Mouse (Mus musculus) bone marrow macrophage, adult 2 months (primary cell): ENCODE measurements around the gene 3110040N11Rik. TPM values are rescaled to one million over a fixed set of nuclear protein-coding genes. Genes with fewer than 3 reads are reported as not detected.
"Not testable (repeated sequence)": the region's sequence is repeated elsewhere in the genome, so short reads cannot be mapped to it uniquely, and the experiment has no call there.

Source experiments
- H3K27ac ChIP-seq: 2 replicates; pipeline ENCODE4 v1.5.1; 2012; ENCODE audit warnings: low read depth, low read length; ENCODE audit not compliant: insufficient read depth
- H3K4me1 ChIP-seq: 2 replicates; pipeline ENCODE4 v1.6.1; 2012; ENCODE audit warnings: low read length; ENCODE audit not compliant: control insufficient read depth, insufficient read depth
- H3K4me3 ChIP-seq: 2 replicates; pipeline ENCODE4 v1.5.1; 2012; ENCODE audit warnings: mild to moderate bottlenecking, low read length, moderate library complexity; ENCODE audit not compliant: insufficient read depth
- CTCF ChIP-seq: IDR thresholded peaks from 2 replicates; pipeline ENCODE4 v1.5.1; 2012; ENCODE audit warnings: low read depth, mild to moderate bottlenecking, low read length, moderate library complexity
- POLR2A ChIP-seq: IDR thresholded peaks from 2 replicates; pipeline ENCODE4 v1.6.1; 2012; ENCODE audit warnings: mild to moderate bottlenecking, low read depth, low read length, borderline replicate concordance
- polyA plus RNA-seq: library from polyadenylated mRNA; stranded (reverse); fragments of >200 nt; gene quantifications from 2 replicates; pipeline ENCODE4 v1.2.4, GENCODE M21; 2012; ENCODE audit not compliant: missing spikeins, insufficient read depth, insufficient read length

3110040N11Rik gene
- 16.4 and 19.4 TPM in 2 replicates for polyA plus RNA-seq

DNA sequence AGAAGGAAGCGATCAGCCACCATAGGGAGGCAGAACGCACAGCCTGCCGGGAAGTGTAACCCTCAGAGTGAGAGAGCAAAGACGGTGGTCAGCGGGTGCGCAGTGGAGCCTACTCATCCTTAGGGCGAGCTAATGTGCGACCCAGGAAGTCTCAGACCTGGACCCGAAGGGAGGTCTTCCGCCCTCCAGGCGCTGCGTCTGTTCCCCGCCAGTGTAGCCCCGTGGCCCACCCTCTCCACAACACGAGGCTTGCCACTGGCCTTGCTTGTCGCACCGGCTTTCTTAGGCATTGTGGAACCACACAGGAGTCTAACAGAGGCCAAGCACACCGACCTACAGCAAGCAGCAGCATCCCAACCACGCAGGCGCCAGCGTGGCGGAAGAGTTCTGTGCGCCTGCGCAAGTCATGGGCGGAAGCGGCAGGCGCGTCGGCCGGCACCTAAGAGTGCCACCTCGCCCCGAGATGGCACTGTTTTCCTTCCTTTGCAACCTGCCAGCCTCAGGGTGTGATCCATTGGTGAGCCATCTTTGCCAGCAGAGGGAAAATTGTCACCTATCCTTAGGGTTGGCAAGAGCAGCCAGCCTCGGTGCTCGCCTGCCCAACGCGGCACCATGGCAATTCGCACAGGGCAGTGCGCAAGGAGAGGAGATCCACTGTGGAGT is at the start of gene 3110040N11Rik:
Gene 3110040N11Rik, minus strand, starts transcription at position 384 of the 663 bp plus-strand sequence.
- Histone ChIP-seq H3K27ac (peak within 1 kb of the TSS; percentile 81), H3K4me3 (peak within 1 kb of the TSS; percentile 76), H3K4me1 (peaks cover 12% of the 10 kb centered on the region)
- peak; percentile 71 for TF ChIP-seq POLR2A
- TF ChIP-seq CTCF, result no peak

GRCm38 (mm10) chr7:81837771-81838170 is 48.5 kb upstream of the 3110040N11Rik start:
- not testable (repeated sequence) for H3K4me3 ChIP-seq, H3K27ac ChIP-seq
- H3K4me1 ChIP-seq, result peaks cover 16% of the 10 kb centered on the region

- no peak for TF ChIP-seq POLR2A
- TF ChIP-seq CTCF, result no peak
Measured at GRCm38 (mm10) chr7:81835430-81835829, 46.2 kb upstream of the 3110040N11Rik start.

DNA sequence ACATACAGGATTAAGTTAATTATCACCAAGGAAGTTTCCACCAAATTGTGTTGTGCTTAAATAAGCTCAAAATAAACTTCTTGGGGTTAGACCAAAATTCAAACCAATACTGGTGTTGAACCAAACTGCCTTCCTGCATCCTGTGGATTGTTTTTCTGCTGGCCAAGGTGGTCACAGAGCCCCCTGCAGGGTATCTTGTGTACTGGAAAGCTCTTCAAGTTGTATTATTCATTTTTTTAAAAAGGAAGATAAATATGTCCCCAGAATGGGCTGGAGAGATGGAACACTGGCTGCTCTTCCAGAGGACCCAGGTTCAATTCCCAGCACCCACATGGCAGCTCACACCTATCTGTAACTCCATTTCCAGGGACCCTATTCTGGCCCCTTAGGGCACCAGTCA is 45.6 kb upstream of the 3110040N11Rik start:
- TF ChIP-seq CTCF, result no peak
- no peak for TF ChIP-seq POLR2A
- Histone ChIP-seq H3K27ac (peak overlapping the region; percentile 38), H3K4me3 (no peak overlapping the region)

More at GRCm38 (mm10) chr7:81835430-81835829, 46.2 kb upstream of the 3110040N11Rik start:
- H3K27ac ChIP-seq, result peak overlapping the region; percentile 73
- H3K4me3 ChIP-seq, result no peak overlapping the region
- peaks cover 11% of the 10 kb centered on the region for H3K4me1 ChIP-seq

DNA sequence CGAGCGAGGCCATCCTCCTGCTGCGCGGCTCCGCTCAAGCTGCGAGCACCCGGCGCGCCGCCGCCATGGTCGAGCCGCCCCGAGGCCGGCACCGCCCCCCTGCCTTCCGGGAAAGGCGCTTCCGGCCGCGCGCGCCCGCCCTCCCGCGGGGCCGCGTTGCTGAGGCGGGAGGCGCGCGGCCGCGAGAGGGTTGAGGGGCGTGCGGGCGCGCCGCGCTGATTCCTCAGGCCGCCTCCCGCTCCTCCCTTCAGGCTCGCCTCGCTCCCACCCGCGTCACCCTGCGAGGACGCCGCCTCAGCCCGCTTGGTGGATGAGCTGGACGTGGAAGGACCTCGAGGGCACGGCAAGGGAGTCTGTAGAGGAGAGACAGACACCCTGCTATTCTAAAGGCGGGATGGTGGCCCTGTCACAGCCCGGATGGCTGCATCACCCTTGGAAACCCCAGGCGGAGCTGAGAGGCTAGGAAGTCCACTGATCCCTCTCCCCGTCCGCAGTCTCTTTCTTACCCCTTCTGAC is 40.2 kb upstream of the 3110040N11Rik start, which contains the start of gene Btbd1:
Gene Btbd1, minus strand, starts transcription at position 53 of the 516 bp plus-strand sequence.
- TF ChIP-seq CTCF (no peak), POLR2A (no peak)
- Histone ChIP-seq H3K4me1 (peaks cover 15% of the 10 kb centered on the region), H3K27ac (peak within 1 kb of the TSS; percentile 87), H3K4me3 (peak within 1 kb of the TSS; percentile 91)

More for the DNA sequence above, 45.6 kb upstream of the 3110040N11Rik start:
- H3K4me1 ChIP-seq, result peaks cover 11% of the 10 kb centered on the region

DNA sequence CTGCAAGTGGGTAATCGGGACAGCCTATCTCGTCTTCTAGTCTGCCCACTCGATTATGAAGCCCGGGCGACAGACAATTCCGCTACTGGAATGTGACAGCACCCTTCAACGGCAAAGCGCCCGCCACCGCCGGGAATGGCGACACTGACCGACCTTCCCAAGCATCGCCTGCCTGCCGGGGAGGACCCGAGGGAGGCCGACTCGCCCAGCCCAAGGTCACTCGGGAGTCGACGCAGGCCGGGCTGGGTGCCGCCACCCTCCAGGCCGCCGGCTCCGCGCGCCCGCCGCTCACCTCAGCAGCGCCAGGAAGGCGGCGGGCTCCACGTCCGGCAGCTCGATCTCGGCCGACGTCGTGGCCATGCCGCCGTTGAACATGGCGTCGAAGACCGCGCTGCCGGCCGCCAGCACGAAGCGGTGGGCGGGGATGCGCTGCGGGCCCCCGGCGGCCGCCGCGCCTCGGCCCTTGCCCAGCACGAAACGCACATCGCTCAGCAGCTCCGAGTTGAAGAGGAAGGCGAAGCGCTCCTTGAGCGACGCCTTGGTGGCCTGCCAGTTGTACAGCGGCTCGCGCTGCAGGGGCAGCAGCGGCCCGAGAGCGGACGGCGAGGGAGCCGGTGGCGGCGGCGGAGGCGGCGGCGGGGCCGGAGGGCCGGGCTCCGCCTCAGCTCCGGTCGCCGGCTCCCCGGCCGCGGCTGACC is 39.6 kb upstream of the 3110040N11Rik start:
- Histone ChIP-seq H3K27ac (peak overlapping the region; percentile 87), H3K4me1 (peaks cover 15% of the 10 kb centered on the region), H3K4me3 (peak overlapping the region; percentile 91)
- TF ChIP-seq POLR2A (no peak), CTCF (no peak)

DNA sequence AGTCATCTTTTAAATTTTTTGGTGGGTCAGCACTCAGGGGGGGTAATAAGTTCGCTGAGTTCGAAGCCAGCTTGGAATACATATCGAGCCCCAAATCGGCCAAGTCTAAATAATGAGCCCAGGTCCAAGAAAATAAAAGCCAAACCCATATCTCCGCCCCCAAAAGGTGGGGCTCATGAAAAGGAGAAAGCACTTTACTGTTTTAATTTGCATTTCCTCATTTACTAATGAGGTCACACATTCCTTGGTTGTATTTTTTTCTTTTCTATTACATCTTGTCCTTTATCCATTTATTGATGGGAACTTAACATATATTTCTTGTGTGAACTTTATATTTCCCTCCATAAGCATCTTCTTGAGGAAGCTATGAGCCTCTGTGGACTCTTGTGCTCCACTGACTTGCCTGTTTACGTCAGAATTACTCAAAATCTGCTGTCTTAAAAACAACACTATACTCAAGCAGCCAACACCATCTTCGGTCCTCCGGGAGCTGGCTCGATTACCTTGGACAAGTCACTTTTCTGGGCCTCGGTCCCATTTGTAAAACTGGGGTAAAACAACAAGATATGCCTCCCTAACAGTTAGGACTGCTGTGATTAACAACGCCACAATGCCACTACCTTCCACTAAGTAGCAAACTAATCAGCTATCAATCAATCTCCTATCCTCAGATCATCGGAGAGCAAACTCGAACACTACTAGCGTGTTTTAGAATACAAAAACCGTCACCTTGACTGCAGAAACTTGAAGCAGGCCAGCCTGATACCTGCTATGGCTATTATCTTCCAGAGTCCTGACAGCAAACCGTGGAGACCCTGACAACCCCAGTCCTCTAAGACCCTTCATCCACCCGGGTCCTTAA is 38.8 kb upstream of the 3110040N11Rik start:
- Histone ChIP-seq H3K27ac (peak overlapping the region; percentile 87), H3K4me3 (peak overlapping the region; percentile 91), H3K4me1 (peaks cover 15% of the 10 kb centered on the region)
- TF ChIP-seq CTCF (no peak), POLR2A (no peak)

- Histone ChIP-seq H3K4me1 (peaks cover 15% of the 10 kb centered on the region), H3K4me3 (no peak overlapping the region), H3K27ac (no peak overlapping the region)
- TF ChIP-seq POLR2A (no peak), CTCF (no peak)
Measured at GRCm38 (mm10) chr7:81825381-81825780, 36.1 kb upstream of the 3110040N11Rik start.

GRCm38 (mm10) chr7:81824906-81825305 is 35.6 kb upstream of the 3110040N11Rik start:
- Histone ChIP-seq H3K4me3 (no peak overlapping the region), H3K27ac (no peak overlapping the region), H3K4me1 (peaks cover 15% of the 10 kb centered on the region)
- TF ChIP-seq POLR2A (no peak), CTCF (no peak)
